Mouse (Mus musculus): Measurements from ENCODE around the gene Tcte2.

The Tcte2 gene

GRCm38 (mm10) chr17:13745373-13745772 is 16.3 kb downstream of the Tcte2 start:
- DNase-seq (ENCODE audit: low spot score in 2 of 2): no peak

- no peak for DNase-seq (ENCODE audit: low spot score in 2 of 2)
These were observed 16.8 kb downstream of the Tcte2 start for GRCm38 (mm10) chr17:13744824-13745223.

- no peak for DNase-seq (ENCODE audit: low spot score in 2 of 2)
These were observed 17.4 kb downstream of the Tcte2 start for GRCm38 (mm10) chr17:13744219-13744618.

GRCm38 (mm10) chr17:13743709-13744079 is 17.9 kb downstream of the Tcte2 start:
- DNase-seq (ENCODE audit: low spot score in 2 of 2): peak; percentile 51 to 70

GRCm38 (mm10) chr17:13742941-13743708 is 18.5 kb downstream of the Tcte2 start:
- DNase-seq (ENCODE audit: low spot score in 2 of 2): no peak

GRCm38 (mm10) chr17:13742334-13742733 is 19.3 kb downstream of the Tcte2 start:
- no peak for DNase-seq (ENCODE audit: low spot score in 2 of 2)

- no peak for DNase-seq (ENCODE audit: low spot score in 2 of 2)
These were observed 20.0 kb downstream of the Tcte2 start for GRCm38 (mm10) chr17:13741611-13742010.

GRCm38 (mm10) chr17:13740796-13741195 is 20.8 kb downstream of the Tcte2 start:
- no peak for DNase-seq (ENCODE audit: low spot score in 2 of 2)

- no peak for DNase-seq (ENCODE audit: low spot score in 2 of 2)
These were observed 21.6 kb downstream of the Tcte2 start for GRCm38 (mm10) chr17:13739981-13740380.

- no peak for DNase-seq (ENCODE audit: low spot score in 2 of 2)
These were observed 22.7 kb downstream of the Tcte2 start for GRCm38 (mm10) chr17:13738916-13739315.

GRCm38 (mm10) chr17:13738121-13738776 is 23.4 kb downstream of the Tcte2 start:
- DNase-seq (ENCODE audit: low spot score in 2 of 2): no peak

GRCm38 (mm10) chr17:13737336-13737735 is 24.3 kb downstream of the Tcte2 start:
- DNase-seq (ENCODE audit: low spot score in 2 of 2): no peak

- no peak for DNase-seq (ENCODE audit: low spot score in 2 of 2)
These were observed 25.8 kb downstream of the Tcte2 start for GRCm38 (mm10) chr17:13735803-13736282.

- DNase-seq (ENCODE audit: low spot score in 2 of 2): no peak
These were observed 26.6 kb downstream of the Tcte2 start for GRCm38 (mm10) chr17:13735057-13735456.

- no peak for DNase-seq (ENCODE audit: low spot score in 2 of 2)
These were observed 27.7 kb downstream of the Tcte2 start for GRCm38 (mm10) chr17:13733971-13734370.

- no peak for DNase-seq (ENCODE audit: low spot score in 2 of 2)
These were observed 28.9 kb downstream of the Tcte2 start for GRCm38 (mm10) chr17:13732685-13733084.

GRCm38 (mm10) chr17:13731727-13732112 is 29.9 kb downstream of the Tcte2 start:
- no peak for DNase-seq (ENCODE audit: low spot score in 2 of 2)

GRCm38 (mm10) chr17:13730980-13731726 is 30.5 kb downstream of the Tcte2 start:
- DNase-seq (ENCODE audit: low spot score in 2 of 2): no peak

GRCm38 (mm10) chr17:13726832-13727355 is 34.7 kb downstream of the Tcte2 start:
- no peak for DNase-seq (ENCODE audit: low spot score in 2 of 2)

- DNase-seq (ENCODE audit: low spot score in 2 of 2): no peak
These were observed 36.5 kb downstream of the Tcte2 start for GRCm38 (mm10) chr17:13725004-13725550.

- DNase-seq (ENCODE audit: low spot score in 2 of 2): no peak
These were observed 39.2 kb downstream of the Tcte2 start for GRCm38 (mm10) chr17:13722434-13722833.

- DNase-seq (ENCODE audit: low spot score in 2 of 2): no peak
These were observed 40.3 kb downstream of the Tcte2 start for GRCm38 (mm10) chr17:13721372-13721771.

Measured in urinary bladder, postnatal 36 days (tissue).